Mouse (Mus musculus): ENCODE results near the gene Klhl22.

The Klhl22 gene

GRCm38 (mm10) chr16:17826500-17826899, 67.1 kb downstream of the Klhl22 start:
- in situ Hi-C loops (cut with MboI; ENCODE audit: unreplicated experiment in 2 of 2) = no loop called here

- in situ Hi-C loops (cut with MboI; ENCODE audit: unreplicated experiment in 2 of 2) = no loop called here
Measured at GRCm38 (mm10) chr16:17828229-17828628, 68.8 kb downstream of the Klhl22 start.

- in situ Hi-C loops (cut with MboI; ENCODE audit: unreplicated experiment in 2 of 2) = no loop called here
Measured at GRCm38 (mm10) chr16:17828867-17829266, 69.4 kb downstream of the Klhl22 start.

- in situ Hi-C loops (cut with MboI; ENCODE audit: unreplicated experiment in 2 of 2) = no loop called here
Measured at GRCm38 (mm10) chr16:17830385-17831178, 71.2 kb downstream of the Klhl22 start.

- in situ Hi-C loops (cut with MboI; ENCODE audit: unreplicated experiment in 2 of 2) = no loop called here
Measured at GRCm38 (mm10) chr16:17831781-17832180, 72.4 kb downstream of the Klhl22 start.

- in situ Hi-C loops (cut with MboI; ENCODE audit: unreplicated experiment in 2 of 2) = no loop called here
Measured at GRCm38 (mm10) chr16:17832821-17833220, 73.4 kb downstream of the Klhl22 start, which contains the start of gene B830017H08Rik. Gene B830017H08Rik, plus strand, starts transcription at chr16:17833121.

GRCm38 (mm10) chr16:17833321-17833680, 73.9 kb downstream of the Klhl22 start:
- in situ Hi-C loops (cut with MboI; ENCODE audit: unreplicated experiment in 2 of 2) = no loop called here

- in situ Hi-C loops (cut with MboI; ENCODE audit: unreplicated experiment in 2 of 2) = no loop called here
Measured at GRCm38 (mm10) chr16:17833681-17834399, 74.4 kb downstream of the Klhl22 start.

- in situ Hi-C loops (cut with MboI; ENCODE audit: unreplicated experiment in 2 of 2) = no loop called here
Measured at GRCm38 (mm10) chr16:17834543-17834942, 75.1 kb downstream of the Klhl22 start.

GRCm38 (mm10) chr16:17835481-17835880, 76.1 kb downstream of the Klhl22 start:
- in situ Hi-C loops (cut with MboI; ENCODE audit: unreplicated experiment in 2 of 2) = no loop called here

- in situ Hi-C loops (cut with MboI; ENCODE audit: unreplicated experiment in 2 of 2) = no loop called here
Measured at GRCm38 (mm10) chr16:17838051-17838450, 78.6 kb downstream of the Klhl22 start, which contains the start of gene Car15. Gene Car15, minus strand, starts transcription at chr16:17838364.

GRCm38 (mm10) chr16:17839976-17840375, 80.6 kb downstream of the Klhl22 start:
- in situ Hi-C loops (cut with MboI; ENCODE audit: unreplicated experiment in 2 of 2) = no loop called here

GRCm38 (mm10) chr16:17842437-17842836, 83.0 kb downstream of the Klhl22 start:
- in situ Hi-C loops (cut with MboI; ENCODE audit: unreplicated experiment in 2 of 2) = no loop called here
